Mouse (Mus musculus) brain, embryonic 14.5 days (tissue): Measurements from ENCODE around the gene Klf9.

Experiments used
- CTCF ChIP-seq: fragments of 200-500 bp; IDR thresholded peaks from 2 replicates; pipeline ENCODE4 v1.5.1; 2012; ENCODE audit warnings: inconsistent platforms, mild to moderate bottlenecking, moderate library complexity, borderline replicate concordance; ENCODE audit not compliant: insufficient read depth, insufficient read length; ENCODE audit errors: extremely low read depth
- POLR2A ChIP-seq: fragments of 200-500 bp; IDR thresholded peaks from 2 replicates; pipeline ENCODE4 v1.6.1; 2012; ENCODE audit warnings: mild to moderate bottlenecking, inconsistent platforms, borderline replicate concordance; ENCODE audit not compliant: poor library complexity, insufficient read depth, insufficient read length, severe bottlenecking; ENCODE audit errors: extremely low read depth

GRCm38 (mm10) chr19:23175511-23175910 lies 34.5 kb downstream of the Klf9 start:
- TF ChIP-seq POLR2A = no peak
- TF ChIP-seq CTCF = no peak
